In the genomic region with DNA sequence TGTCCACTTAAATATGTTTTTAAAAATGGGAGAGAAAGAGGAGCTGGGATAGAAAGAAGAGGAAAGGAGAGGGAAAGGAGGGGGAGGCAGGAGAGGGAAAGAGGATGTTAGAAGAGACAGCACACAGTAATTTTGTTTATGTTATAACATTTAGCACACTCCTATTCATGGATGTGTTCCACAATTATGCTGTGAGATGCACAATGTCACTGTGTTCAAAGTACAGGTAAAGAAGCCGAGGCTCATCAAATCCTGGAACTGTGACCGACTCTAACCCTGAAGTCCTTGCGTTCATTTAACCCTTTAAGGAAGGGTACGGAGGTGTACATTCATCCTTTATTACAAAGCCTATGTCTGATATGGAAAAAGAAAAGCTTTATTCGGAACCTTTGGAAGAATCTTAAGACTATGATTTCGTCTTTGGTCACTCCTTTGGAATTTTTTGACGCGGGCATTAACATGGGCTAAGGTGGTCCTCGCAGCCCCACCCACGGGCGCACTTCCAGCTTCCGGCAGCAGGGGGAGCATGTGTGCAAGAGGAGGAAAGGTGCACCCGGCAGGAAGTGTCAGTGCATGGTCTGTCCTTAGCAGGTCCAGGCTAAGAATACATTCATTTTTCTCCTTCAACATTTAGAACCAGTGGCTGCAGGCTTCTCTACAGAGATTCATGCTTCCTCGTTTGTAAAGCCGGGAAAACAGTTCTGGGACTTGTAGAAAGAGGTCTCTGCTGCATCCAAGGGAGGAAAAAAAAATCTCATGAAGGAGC, we compare ENCODE assay signal across 1 mouse cellular context.
TF ChIP-seq lines count a peak whose summit lies in the region.

No protein-coding gene starts in this region.

TF ChIP-seq in MEL, 35 proteins besides CTCF, POLR2A, EP300 and RAD21 (continued from another document):
- no peak for TF ChIP-seq RCOR1 (IDR thresholded peaks at IDR 0.05; ENCODE audit: low read depth, low read length)
- TF ChIP-seq MYB (IDR thresholded peaks at IDR 0.05; ENCODE audit: low read depth, low read length), result no peak
TF ChIP-seq in MEL: peak in this region for 13.
